Comparison of ENCODE assay signal across 26 mouse cellular contexts in the genomic region with DNA sequence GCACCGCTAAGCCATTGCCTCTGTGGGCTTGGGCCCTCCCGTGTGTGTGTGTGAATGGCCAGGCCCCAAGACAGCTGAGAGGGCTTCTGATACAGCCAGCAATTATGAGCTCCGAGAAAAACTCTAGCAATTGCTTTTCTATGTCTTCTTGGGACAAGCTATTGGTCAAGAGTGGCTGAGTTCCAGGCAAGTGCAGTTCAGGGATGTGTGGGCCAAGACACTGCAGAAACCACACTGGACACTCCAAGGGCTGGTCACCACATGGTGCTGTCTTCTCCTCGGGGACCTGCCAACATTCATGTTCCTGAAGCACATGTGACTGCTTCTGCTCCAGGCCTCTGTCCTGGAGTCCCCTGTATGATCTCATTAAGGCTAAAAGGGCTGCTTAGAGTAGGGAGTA.
DNase-seq lines count a peak whose midpoint lies in the region; ATAC-seq and TF ChIP-seq lines count a peak whose summit lies in the region.
"Had no signal": no experiment of that assay in that cellular context is flagged by ENCODE, and none has a peak within 500 bp of the region (broad histone marks: within the 10 kb centered on the region; RNA-seq: fewer than 3 reads in every experiment).

No protein-coding gene starts in this region.

- intact Hi-C loops in gastrocnemius, postnatal 14 days (cut with DNase I; ENCODE audit: low total_unique reads), result no loop called here
- intact Hi-C loops in heart, postnatal 10 days (cut with DNase I), result no loop called here

- H3K4me3 ChIP-seq in C2C12 (ENCODE audit: insufficient read depth, poor library complexity, severe bottlenecking), result no peak overlapping the region
- H3K4me3 ChIP-seq in forebrain, embryonic 15.5 days, result no peak overlapping the region
- no peak overlapping the region for H3K4me3 ChIP-seq in hindbrain, embryonic 10.5 days
- H3K4me3 ChIP-seq: embryonic facial prominence, embryonic 10.5 days; heart, embryonic 15.5 days; intestine, embryonic 15.5 days; limb, embryonic 12.5 days; midbrain, embryonic 15.5 days; neural tube, embryonic 12.5 days; stomach, embryonic 15.5 days had no signal

- no peaks in the 10 kb centered on the region for H3K27me3 ChIP-seq in C2C12 (ENCODE audit: control insufficient read depth, insufficient read depth, insufficient read length)
- H3K27me3 ChIP-seq in forebrain, embryonic 15.5 days, result no peaks in the 10 kb centered on the region
- H3K27me3 ChIP-seq in hindbrain, embryonic 10.5 days (ENCODE audit: insufficient read depth, poor library complexity, severe bottlenecking), result no peaks in the 10 kb centered on the region
- H3K27me3 ChIP-seq: heart, embryonic 15.5 days; intestine, embryonic 15.5 days; limb, embryonic 12.5 days; midbrain, embryonic 15.5 days; neural tube, embryonic 12.5 days; stomach, embryonic 15.5 days had no signal

- no peak for TF ChIP-seq CTCF in C2C12 (IDR thresholded peaks at IDR 0.05; ENCODE audit: control insufficient read depth, insufficient read depth, insufficient read length)

- H3K9ac ChIP-seq in forebrain, embryonic 15.5 days (replicated peaks), result no peak overlapping the region
- H3K9ac ChIP-seq: forebrain, postnatal 0 days; heart, embryonic 15.5 days; intestine, embryonic 15.5 days; limb, embryonic 12.5 days; liver, postnatal 0 days; midbrain, embryonic 15.5 days; neural tube, embryonic 12.5 days; stomach, embryonic 15.5 days had no signal

- no peak for ATAC-seq in forebrain, embryonic 15.5 days (replicated peaks)
- ATAC-seq: forebrain, postnatal 0 days; hindbrain, embryonic 16.5 days; intestine, embryonic 15.5 days; liver, postnatal 0 days; lung, postnatal 0 days; midbrain, embryonic 15.5 days had no signal

- H3ac ChIP-seq in C2C12 (ENCODE audit: control insufficient read depth, insufficient read length, low read depth), result no peak overlapping the region

- H3K79me2 ChIP-seq in C2C12 (ENCODE audit: control insufficient read depth, insufficient read depth), result no peaks in the 10 kb centered on the region

- no peak overlapping the region for H3K27ac ChIP-seq in forebrain, embryonic 15.5 days (replicated peaks)
- no peak overlapping the region for H3K27ac ChIP-seq in hindbrain, embryonic 10.5 days
- H3K27ac ChIP-seq: embryonic facial prominence, embryonic 10.5 days; heart, embryonic 15.5 days; intestine, embryonic 15.5 days; limb, embryonic 12.5 days; macrophage; midbrain, embryonic 15.5 days; neural tube, embryonic 12.5 days; stomach, embryonic 15.5 days had no signal

- H3K4me2 ChIP-seq in forebrain, embryonic 15.5 days (replicated peaks), result no peak overlapping the region
- H3K4me2 ChIP-seq: heart, embryonic 15.5 days; intestine, embryonic 15.5 days; limb, embryonic 12.5 days; liver, embryonic 11.5 days; midbrain, embryonic 15.5 days; neural tube, embryonic 12.5 days; stomach, embryonic 15.5 days had no signal

- peak; percentile 23 for DNase-seq in adrenal gland, postnatal 10 days
- DNase-seq in adrenal gland, adult 2 months, result no peak
- DNase-seq in gastrocnemius, postnatal 14 days, result peak; percentile 74
- peak; percentile 76 to 77 for DNase-seq in heart, postnatal 10 days
- no peak for DNase-seq in hindbrain, embryonic 10.5 days (ENCODE audit: low spot score)
- no peak for DNase-seq in frontal cortex, adult 2 months (ENCODE audit: extremely low spot score in 1 of 2, low spot score in 1 of 2)
- DNase-seq: cerebellum, adult 8-10 months; forebrain, postnatal 0 days; kidney, adult 8-10 months; kidney, postnatal 14 days; liver, postnatal 0 days; right cerebral cortex, postnatal 4 days; thymus, postnatal 36 days had no signal

- H3K79me3 ChIP-seq in C2C12 (ENCODE audit: low read depth), result no peaks in the 10 kb centered on the region

- no peaks in the 10 kb centered on the region for H3K36me3 ChIP-seq in C2C12 (ENCODE audit: control insufficient read depth, insufficient read depth)
- H3K36me3 ChIP-seq in forebrain, embryonic 15.5 days, result no peaks in the 10 kb centered on the region
- no peaks in the 10 kb centered on the region for H3K36me3 ChIP-seq in hindbrain, embryonic 10.5 days
- H3K36me3 ChIP-seq: embryonic facial prominence, embryonic 10.5 days; heart, embryonic 15.5 days; intestine, embryonic 15.5 days; limb, embryonic 12.5 days; midbrain, embryonic 15.5 days; neural tube, embryonic 12.5 days; stomach, embryonic 15.5 days had no signal

- H3K4me1 ChIP-seq in forebrain, embryonic 15.5 days, result no peaks in the 10 kb centered on the region
- H3K4me1 ChIP-seq in hindbrain, embryonic 10.5 days (replicated peaks), result peaks cover 5% of the 10 kb centered on the region
- H3K4me1 ChIP-seq: embryonic facial prominence, embryonic 10.5 days; heart, embryonic 15.5 days; intestine, embryonic 15.5 days; limb, embryonic 12.5 days; midbrain, embryonic 15.5 days; neural tube, embryonic 12.5 days; stomach, embryonic 15.5 days had no signal

- WGBS in forebrain, embryonic 15.5 days, result 84% methylated on average over 4 of the region's 4 CpGs
- 86% methylated on average over 4 of the region's 4 CpGs for WGBS in hindbrain, embryonic 10.5 days

- H3K9me3 ChIP-seq in forebrain, embryonic 15.5 days, result no peaks in the 10 kb centered on the region
- no peaks in the 10 kb centered on the region for H3K9me3 ChIP-seq in hindbrain, embryonic 10.5 days
- H3K9me3 ChIP-seq: embryonic facial prominence, embryonic 10.5 days; heart, embryonic 15.5 days; intestine, embryonic 15.5 days; limb, embryonic 12.5 days; midbrain, embryonic 15.5 days; neural tube, embryonic 12.5 days; stomach, embryonic 15.5 days had no signal

TF ChIP-seq in C2C12, 6 proteins besides CTCF, POLR2A, EP300 and RAD21:
- TF ChIP-seq FOSL1 (IDR thresholded peaks at IDR 0.05; ENCODE audit: insufficient read depth, low read length, poor library complexity, severe bottlenecking) (no peak), MYOD1 (IDR thresholded peaks at IDR 0.05; ENCODE audit: control insufficient read depth, insufficient read length, low read depth) (peak; percentile 2)

Comparison
In these comparisons a context has a peak if more than half of its experiments do, and no peak if none do; other contexts are left out.
1. DNase-seq: peak in adrenal gland, postnatal 10 days (single experiment), gastrocnemius, postnatal 14 days (single experiment) and heart, postnatal 10 days (2 of 2); none in adrenal gland, adult 2 months (single experiment), hindbrain, embryonic 10.5 days (single experiment) and frontal cortex, adult 2 months (0 of 2).